Comparison of ENCODE assay signal across 24 mouse cellular contexts in the genomic region with DNA sequence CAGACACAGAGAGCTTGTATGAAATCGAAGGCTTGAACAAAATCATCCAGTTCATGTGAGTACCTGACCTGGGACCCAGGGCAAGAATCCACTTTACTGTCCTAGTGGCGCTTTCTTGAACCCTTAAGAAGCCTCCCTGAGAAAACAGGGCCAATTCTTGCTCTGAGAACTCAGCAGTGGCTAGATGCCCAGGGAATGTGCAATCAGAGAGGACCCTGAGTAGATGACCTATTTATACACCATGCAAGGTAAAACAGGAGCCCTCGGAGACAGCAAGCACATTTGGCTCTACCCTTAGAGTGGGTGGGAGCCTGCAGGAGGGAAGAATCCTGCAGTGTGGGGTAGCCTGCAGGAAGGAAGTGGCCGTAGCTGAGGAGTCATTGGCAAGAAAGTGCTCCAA. TPM values are rescaled to one million over a fixed set of nuclear protein-coding genes. Genes with fewer than 3 reads are reported as not detected.
A peak's percentile ranks its signal among the peaks of the same experiment; 100 is the strongest.
DNase-seq lines count a peak whose midpoint lies in the region; ATAC-seq and TF ChIP-seq lines count a peak whose summit lies in the region.
"Had no signal": no experiment of that assay in that cellular context is flagged by ENCODE, and none has a peak within 500 bp of the region (broad histone marks: within the 10 kb centered on the region; RNA-seq: fewer than 3 reads in every experiment).

No protein-coding gene starts in this region.

- peak overlapping the region; percentile 83 for H3K27ac ChIP-seq in gastrocnemius, adult 2 months
- H3K27ac ChIP-seq: hindbrain, embryonic 14.5 days; hindbrain, postnatal 0 days had no signal

- intact Hi-C loops in heart, postnatal 10 days (cut with DNase I): loop anchor here (2.0 kb wide), 1 partner anchor 31 kb away; no protein-coding TSS in a partner anchor
- intact Hi-C loops in heart, postnatal 36 days (cut with DNase I): loop anchor here (2.0 kb wide), 2 partner anchors 25 to 119 kb away; a partner anchor contains a TSS
- intact Hi-C loops in gastrocnemius, adult 2 months (cut with DNase I): no loop called here
- intact Hi-C loops in left cerebral cortex, postnatal 4 days (cut with DNase I): no loop called here

- no peak for TF ChIP-seq CTCF in gastrocnemius, adult 2 months (IDR thresholded peaks at IDR 0.05)

- ATAC-seq in erythroid progenitor cell, adult 5-6 weeks (replicated peaks; ENCODE audit: low FRiP score, poor library complexity, severe bottlenecking): no peak
- ATAC-seq: CD4-positive, CD25-positive, alpha-beta regulatory T cell, adult 4 months; forebrain, embryonic 14.5 days; forebrain, postnatal 0 days; inflammation-experienced regulatory T-cells, adult 6 months; intestine, embryonic 16.5 days had no signal

- peak; percentile 26 to 29 for DNase-seq in heart, postnatal 10 days
- DNase-seq in heart, postnatal 36 days: no peak
- peak; percentile 81 for DNase-seq in gastrocnemius, adult 2 months
- DNase-seq in gastrocnemius, postnatal 10 days: peak; percentile 28
- peak; percentile 63 for DNase-seq in skeletal muscle tissue, adult 2 months (ENCODE audit: low read depth, low spot score)
- DNase-seq in left cerebral cortex, postnatal 4 days: no peak
- DNase-seq: adrenal gland, adult 2 months; adrenal gland, postnatal 25 days; cerebellum, adult 18-20 months; cerebellum, adult 9-10 months; forebrain, postnatal 0 days; heart, adult 11 months; heart, postnatal 4 days; kidney, adult 18-20 months had no signal

- H3K4me3 ChIP-seq in gastrocnemius, adult 2 months: peak overlapping the region; percentile 33

RNA-seq across cellular contexts. Expression of a gene that starts 25.1 kb away (rescaled TPM):
- total RNA-seq in heart, postnatal 10 days (2021): 1 to 10 TPM in 1 of 2 experiments, under 1 TPM in 1; 0.94 to 1.2 TPM
- 1 to 10 TPM; 3.4 to 5.7 TPM for total RNA-seq in heart, postnatal 36 days (2021)
- 100 to 1,000 TPM; 779 to 840 TPM for total RNA-seq in gastrocnemius, adult 2 months (2021)
- 100 to 1,000 TPM; 558 to 576 TPM for total RNA-seq in gastrocnemius, postnatal 10 days (2021)
- under 1 TPM; 0.60 to 0.95 TPM for total RNA-seq in left cerebral cortex, postnatal 4 days (2021)
- total RNA-seq in erythroid progenitor cell, adult 5-6 weeks (2015; ENCODE audit: low replicate concordance): not detected in 2 replicates
- total RNA-seq in erythroid progenitor cell, adult 5-6 weeks (2017; ENCODE audit: low replicate concordance): not detected in 2 replicates
- total RNA-seq: MEL had no signal

RNA-seq across cellular contexts. Expression of a gene that starts 27.1 kb away (rescaled TPM):
- not detected for total RNA-seq in heart, postnatal 10 days (2021)
- total RNA-seq in heart, postnatal 36 days (2021): not detected
- not detected for total RNA-seq in gastrocnemius, adult 2 months (2021)
- total RNA-seq in gastrocnemius, postnatal 10 days (2021): not detected
- 1 to 10 TPM; 1.2 to 1.3 TPM for total RNA-seq in left cerebral cortex, postnatal 4 days (2021)
- not detected in 2 replicates for total RNA-seq in erythroid progenitor cell, adult 5-6 weeks (2015; ENCODE audit: low replicate concordance)
- not detected in 2 replicates for total RNA-seq in erythroid progenitor cell, adult 5-6 weeks (2017; ENCODE audit: low replicate concordance)
- total RNA-seq: adrenal gland, adult 2 months; adrenal gland, postnatal 25 days; forebrain, postnatal 0 days; gastrocnemius, postnatal 36 days; heart, adult 8-10 months; heart, postnatal 4 days; hindbrain, postnatal 0 days; MEL had no signal

RNA-seq across cellular contexts. Expression of a gene that starts 53.5 kb away (rescaled TPM):
- total RNA-seq in heart, postnatal 10 days (2021): 1 to 10 TPM; 1.3 to 1.6 TPM
- total RNA-seq in heart, postnatal 36 days (2021): under 1 TPM; 0.92 to 0.95 TPM
- total RNA-seq in gastrocnemius, adult 2 months (2021): under 1 TPM; 0.46 to 0.47 TPM
- total RNA-seq in gastrocnemius, postnatal 10 days (2021): 1 to 10 TPM; 1.1 to 2.0 TPM
- 100 to 1,000 TPM; 320 to 326 TPM for total RNA-seq in left cerebral cortex, postnatal 4 days (2021)
- total RNA-seq in erythroid progenitor cell, adult 5-6 weeks (2015; ENCODE audit: low replicate concordance): 23.4 and 36.0 TPM in 2 replicates
- total RNA-seq in erythroid progenitor cell, adult 5-6 weeks (2017; ENCODE audit: low replicate concordance): 4.4 and 5.0 TPM in 2 replicates

Comparison
In these comparisons a context has a peak if more than half of its experiments do, and no peak if none do; other contexts are left out.
1. DNase-seq: peak in heart, postnatal 10 days (2 of 2), gastrocnemius, adult 2 months (single experiment), gastrocnemius, postnatal 10 days (single experiment) and skeletal muscle tissue, adult 2 months (single experiment); none in heart, postnatal 36 days (0 of 2) and left cerebral cortex, postnatal 4 days (single experiment).
2. RNA of a gene that starts 25.1 kb away (total RNA-seq): 779 to 840 TPM in gastrocnemius, adult 2 months and 558 to 576 TPM in gastrocnemius, postnatal 10 days; 3.4 to 5.7 TPM in heart, postnatal 36 days, 0.94 to 1.2 TPM in heart, postnatal 10 days, 0.60 to 0.95 TPM in left cerebral cortex, postnatal 4 days and not detected in erythroid progenitor cell, adult 5-6 weeks; every median in the first group is over 10 times any median in the second.
3. RNA of a gene that starts 53.5 kb away (total RNA-seq): 320 to 326 TPM in left cerebral cortex, postnatal 4 days; 4.4 to 36.0 TPM in erythroid progenitor cell, adult 5-6 weeks, 1.1 to 2.0 TPM in gastrocnemius, postnatal 10 days, 1.3 to 1.6 TPM in heart, postnatal 10 days, 0.92 to 0.95 TPM in heart, postnatal 36 days and 0.46 to 0.47 TPM in gastrocnemius, adult 2 months; every median in the first group is over 4 times any median in the second.
4. intact Hi-C loops: an anchor here in heart, postnatal 10 days (2.0 kb wide) and heart, postnatal 36 days (2.0 kb wide); none called in gastrocnemius, adult 2 months and left cerebral cortex, postnatal 4 days.